Mouse (Mus musculus): ENCODE measurements at regions not wholly inside any gene's neighbourhood (a gene's known extent, or its start where the extent isn't known, plus 50 kb on each side); places are given as distances from the start of the nearest gene placed in this dataset.

DNA sequence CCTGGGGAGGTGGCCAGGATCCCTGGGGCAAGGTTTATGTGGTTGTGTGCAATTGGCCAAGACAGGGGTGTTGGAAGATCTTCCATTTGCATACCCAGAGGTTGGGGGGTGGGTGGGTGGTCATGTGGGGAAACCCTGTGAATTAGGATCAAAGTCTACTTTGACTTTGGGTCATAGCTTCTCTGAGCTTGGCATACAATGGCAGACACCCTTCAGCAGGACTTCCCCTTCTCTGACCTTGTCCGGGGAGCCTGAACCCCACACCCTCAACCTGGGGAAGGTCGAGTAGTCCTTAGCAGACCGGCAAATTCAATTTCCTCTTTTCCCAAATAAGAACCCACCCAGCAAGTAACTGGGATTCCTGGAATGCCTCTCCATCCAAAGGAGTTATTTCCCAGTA is 113.7 kb upstream of the Sfswap start:
- H3K27me3 ChIP-seq (ENCODE audit: control insufficient read depth, insufficient read depth, low read length) = no peaks in the 10 kb centered on the region
- no peak for DNase-seq
- no peak overlapping the region for H3K27ac ChIP-seq
- no peaks in the 10 kb centered on the region for H3K36me3 ChIP-seq (ENCODE audit: control insufficient read depth, insufficient read depth, low read length)
- no peaks in the 10 kb centered on the region for H3K4me1 ChIP-seq (ENCODE audit: control insufficient read depth, insufficient read depth, low read length)
- intact Hi-C loops (cut with DNase I) = loop anchor here (10.0 kb wide), 2 partner anchors 132 to 322 kb away; no protein-coding TSS in a partner anchor
- H3K4me3 ChIP-seq = no peak overlapping the region
- H3K79me2 ChIP-seq (replicated peaks; ENCODE audit: control insufficient read depth, insufficient read depth, low read length) = no peaks in the 10 kb centered on the region
- H3K9ac ChIP-seq (ENCODE audit: low read depth, low read length) = no peak overlapping the region
- TF ChIP-seq POLR2A (IDR thresholded peaks at IDR 0.05; ENCODE audit: insufficient read depth, low read depth, low read length) (no peak), EP300 (IDR thresholded peaks at IDR 0.05; ENCODE audit: insufficient read depth, low read depth, low read length) (no peak), CTCF (IDR thresholded peaks at IDR 0.05) (no peak)
- WGBS = 43% methylated on average over 3 of the region's 3 CpGs

DNA sequence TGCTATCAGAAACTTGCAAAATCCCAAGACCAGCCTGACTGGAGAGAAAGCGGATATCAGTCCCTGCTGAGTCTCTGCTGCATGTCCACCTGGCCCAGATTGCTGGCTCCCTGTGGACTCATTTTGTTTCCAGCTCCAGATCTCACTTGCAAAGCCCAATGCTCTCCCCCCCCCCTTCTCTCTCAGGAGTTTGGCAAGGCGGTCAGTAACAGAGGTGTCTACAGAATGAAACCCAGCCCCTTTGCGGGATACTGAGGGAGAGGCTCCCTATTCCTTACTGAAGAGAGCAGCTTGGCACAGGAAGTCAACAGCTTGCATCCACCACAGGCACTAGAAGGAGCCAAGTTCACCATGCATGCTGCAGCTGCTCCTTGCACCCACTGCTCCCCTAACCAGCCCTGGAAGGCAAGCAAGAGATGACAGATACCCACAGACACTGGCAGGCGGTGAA is 110.1 kb upstream of the Sfswap start:
- no peak overlapping the region for H3K27ac ChIP-seq
- no peaks in the 10 kb centered on the region for H3K36me3 ChIP-seq (ENCODE audit: control insufficient read depth, insufficient read depth, low read length)
- intact Hi-C loops (cut with DNase I) = no loop called here
- DNase-seq = no peak
- 56% methylated on average over 4 of the region's 4 CpGs for WGBS
- no peak overlapping the region for H3K4me3 ChIP-seq
- TF ChIP-seq POLR2A (IDR thresholded peaks at IDR 0.05; ENCODE audit: insufficient read depth, low read depth, low read length) = no peak
- TF ChIP-seq CTCF (IDR thresholded peaks at IDR 0.05) = no peak
- no peak for TF ChIP-seq EP300 (IDR thresholded peaks at IDR 0.05; ENCODE audit: insufficient read depth, low read depth, low read length)
- no peak overlapping the region for H3K9ac ChIP-seq (ENCODE audit: low read depth, low read length)
- H3K27me3 ChIP-seq (ENCODE audit: control insufficient read depth, insufficient read depth, low read length) = no peaks in the 10 kb centered on the region
- no peaks in the 10 kb centered on the region for H3K79me2 ChIP-seq (replicated peaks; ENCODE audit: control insufficient read depth, insufficient read depth, low read length)
- no peaks in the 10 kb centered on the region for H3K4me1 ChIP-seq (ENCODE audit: control insufficient read depth, insufficient read depth, low read length)

DNA sequence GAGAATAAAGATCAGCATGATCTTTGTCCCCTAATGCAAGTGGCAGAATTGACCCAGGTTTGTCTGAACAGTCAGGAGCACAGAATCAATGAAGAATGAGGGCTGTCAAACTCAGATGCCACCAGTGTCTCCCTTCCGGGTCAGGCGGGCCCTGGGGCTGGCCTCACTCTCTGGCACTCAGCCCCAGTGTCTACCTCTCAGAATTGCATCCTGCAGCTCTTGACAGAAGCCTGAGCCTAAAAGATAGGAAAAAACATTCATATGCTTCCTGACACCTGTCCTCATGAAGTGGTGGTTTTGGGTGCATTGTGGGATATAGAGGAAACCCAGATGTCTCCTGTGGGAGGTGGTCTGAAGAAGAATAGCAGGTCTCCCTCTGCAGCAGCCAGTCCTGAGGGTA is 107.9 kb upstream of the Sfswap start:
- no peaks in the 10 kb centered on the region for H3K27me3 ChIP-seq (ENCODE audit: control insufficient read depth, insufficient read depth, low read length)
- 67% methylated on average over 2 of the region's 2 CpGs for WGBS
- intact Hi-C loops (cut with DNase I) = no loop called here

DNA sequence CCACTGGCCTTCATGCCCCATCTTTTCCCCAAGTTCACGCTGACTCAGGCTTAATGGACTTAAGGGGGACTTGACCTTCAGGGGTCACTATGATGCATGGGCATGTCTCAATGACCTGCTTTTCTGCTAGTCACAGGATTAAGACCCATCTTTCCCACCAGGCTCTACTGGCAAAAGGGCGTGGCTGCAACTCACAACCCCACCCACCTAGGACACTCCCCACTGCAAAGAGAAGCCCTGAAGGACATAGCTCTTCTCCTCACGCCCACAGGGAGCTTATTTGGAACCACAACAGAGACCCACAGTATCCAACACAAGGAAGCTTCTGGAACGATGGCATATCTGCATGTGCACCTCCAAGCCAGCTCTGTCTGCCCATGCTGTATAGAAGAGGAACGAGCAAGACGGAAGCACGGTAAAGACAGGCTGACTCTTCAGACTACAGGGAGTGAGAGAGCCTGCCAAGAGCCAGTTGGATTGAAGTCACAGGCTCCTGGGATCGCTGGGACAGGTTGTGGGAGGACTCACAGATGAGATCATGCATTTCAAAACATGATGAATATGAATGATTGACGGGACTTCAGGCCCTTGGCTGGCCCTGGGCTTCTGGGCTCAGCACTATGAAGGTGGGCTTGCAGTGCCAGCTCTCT is 107.3 kb upstream of the Sfswap start:
- Histone ChIP-seq H3K9ac (ENCODE audit: low read depth, low read length) (no peak overlapping the region), H3K4me3 (no peak overlapping the region), H3K79me2 (replicated peaks; ENCODE audit: control insufficient read depth, insufficient read depth, low read length) (no peaks in the 10 kb centered on the region), H3K27ac (no peak overlapping the region), H3K27me3 (ENCODE audit: control insufficient read depth, insufficient read depth, low read length) (no peaks in the 10 kb centered on the region), H3K36me3 (ENCODE audit: control insufficient read depth, insufficient read depth, low read length) (no peaks in the 10 kb centered on the region), H3K4me1 (ENCODE audit: control insufficient read depth, insufficient read depth, low read length) (no peaks in the 10 kb centered on the region)
- WGBS = 68% methylated on average over 9 of the region's 9 CpGs
- TF ChIP-seq EP300 (IDR thresholded peaks at IDR 0.05; ENCODE audit: insufficient read depth, low read depth, low read length) (no peak), POLR2A (IDR thresholded peaks at IDR 0.05; ENCODE audit: insufficient read depth, low read depth, low read length) (no peak), CTCF (IDR thresholded peaks at IDR 0.05) (no peak)
- no peak for DNase-seq
- intact Hi-C loops (cut with DNase I) = no loop called here

More for the DNA sequence above, 107.9 kb upstream of the Sfswap start:
- Histone ChIP-seq H3K36me3 (ENCODE audit: control insufficient read depth, insufficient read depth, low read length) (no peaks in the 10 kb centered on the region), H3K4me1 (ENCODE audit: control insufficient read depth, insufficient read depth, low read length) (no peaks in the 10 kb centered on the region), H3K4me3 (no peak overlapping the region), H3K79me2 (replicated peaks; ENCODE audit: control insufficient read depth, insufficient read depth, low read length) (no peaks in the 10 kb centered on the region), H3K27ac (no peak overlapping the region), H3K9ac (ENCODE audit: low read depth, low read length) (no peak overlapping the region)
- no peak for DNase-seq
- TF ChIP-seq EP300 (IDR thresholded peaks at IDR 0.05; ENCODE audit: insufficient read depth, low read depth, low read length) (no peak), POLR2A (IDR thresholded peaks at IDR 0.05; ENCODE audit: insufficient read depth, low read depth, low read length) (no peak)

DNA sequence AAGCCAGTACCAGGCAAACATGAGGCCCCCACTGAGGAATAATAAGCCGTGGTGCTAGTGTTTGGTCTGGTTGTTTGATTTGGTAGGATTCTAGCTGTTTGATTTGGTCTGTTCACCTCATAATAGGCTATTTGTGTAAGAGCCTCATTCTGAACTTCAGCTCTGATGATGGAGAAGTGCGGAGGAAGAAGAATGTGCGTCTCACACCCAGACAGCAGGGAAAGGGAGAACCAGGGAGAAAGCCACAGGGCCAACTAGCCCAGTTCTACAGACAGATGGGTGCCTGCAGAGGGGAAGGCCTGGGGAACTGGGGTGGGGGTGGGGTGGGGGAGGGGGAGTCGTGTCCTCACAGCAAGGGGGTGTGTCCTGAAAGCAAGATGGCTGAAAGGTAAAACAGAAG is 106.6 kb upstream of the Sfswap start:
- TF ChIP-seq EP300 (IDR thresholded peaks at IDR 0.05; ENCODE audit: insufficient read depth, low read depth, low read length) (no peak), POLR2A (IDR thresholded peaks at IDR 0.05; ENCODE audit: insufficient read depth, low read depth, low read length) (no peak), CTCF (IDR thresholded peaks at IDR 0.05) (no peak)
- intact Hi-C loops (cut with DNase I) = no loop called here
- H3K36me3 ChIP-seq (ENCODE audit: control insufficient read depth, insufficient read depth, low read length) = no peaks in the 10 kb centered on the region
- no peak overlapping the region for H3K27ac ChIP-seq
- no peaks in the 10 kb centered on the region for H3K4me1 ChIP-seq (ENCODE audit: control insufficient read depth, insufficient read depth, low read length)
- no peaks in the 10 kb centered on the region for H3K79me2 ChIP-seq (replicated peaks; ENCODE audit: control insufficient read depth, insufficient read depth, low read length)
- no peaks in the 10 kb centered on the region for H3K27me3 ChIP-seq (ENCODE audit: control insufficient read depth, insufficient read depth, low read length)
- H3K9ac ChIP-seq (ENCODE audit: low read depth, low read length) = no peak overlapping the region
- no peak for DNase-seq
- no peak overlapping the region for H3K4me3 ChIP-seq
- WGBS = 75% methylated on average over 4 of the region's 4 CpGs

DNA sequence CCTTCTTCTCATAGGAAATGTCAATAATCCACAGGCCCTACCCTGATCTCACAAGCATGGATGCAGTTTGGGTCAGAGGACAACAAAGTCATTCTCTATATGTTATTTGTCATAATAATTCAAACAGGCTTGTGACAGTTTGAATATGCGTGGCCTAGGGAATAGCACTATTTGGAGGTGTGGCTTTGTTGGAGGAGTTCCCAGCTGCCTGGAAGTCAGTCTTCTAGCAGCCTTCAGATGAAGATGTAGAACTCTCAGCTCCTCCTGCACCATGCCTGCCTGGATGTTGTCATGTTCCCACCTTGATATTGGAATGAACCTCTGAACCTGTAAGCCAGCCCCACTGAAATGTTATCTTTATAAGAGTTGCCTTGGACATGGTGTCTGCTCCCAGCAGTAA is 103.7 kb upstream of the Sfswap start:
- no peak overlapping the region for H3K27ac ChIP-seq
- TF ChIP-seq EP300 (IDR thresholded peaks at IDR 0.05; ENCODE audit: insufficient read depth, low read depth, low read length) (no peak), CTCF (IDR thresholded peaks at IDR 0.05) (no peak), POLR2A (IDR thresholded peaks at IDR 0.05; ENCODE audit: insufficient read depth, low read depth, low read length) (no peak)
- no peaks in the 10 kb centered on the region for H3K4me1 ChIP-seq (ENCODE audit: control insufficient read depth, insufficient read depth, low read length)
- no peak overlapping the region for H3K4me3 ChIP-seq
- intact Hi-C loops (cut with DNase I) = no loop called here
- no peak overlapping the region for H3K9ac ChIP-seq (ENCODE audit: low read depth, low read length)
- WGBS = 26% methylated on average over 1 of the region's 1 CpGs
- DNase-seq = no peak
- H3K79me2 ChIP-seq (replicated peaks; ENCODE audit: control insufficient read depth, insufficient read depth, low read length) = no peaks in the 10 kb centered on the region
- H3K36me3 ChIP-seq (ENCODE audit: control insufficient read depth, insufficient read depth, low read length) = no peaks in the 10 kb centered on the region
- no peaks in the 10 kb centered on the region for H3K27me3 ChIP-seq (ENCODE audit: control insufficient read depth, insufficient read depth, low read length)
